Mouse (Mus musculus): Measurements from ENCODE around the gene Hnrnpab. TPM values are rescaled to one million over a fixed set of nuclear protein-coding genes. Genes with fewer than 3 reads are reported as not detected.

Gene Hnrnpab
- total RNA-seq, 2 experiments from 2014 or later: 238 to 239 TPM

- no peak for DNase-seq (ENCODE audit: low spot score in 2 of 2)
Measured at GRCm38 (mm10) chr11:51609266-51609909, 2.7 kb upstream of the Hnrnpab start.

GRCm38 (mm10) chr11:51607096-51607738 is 570 bp upstream of the Hnrnpab start:
- DNase-seq (ENCODE audit: low spot score in 2 of 2): no peak

- DNase-seq (ENCODE audit: low spot score in 2 of 2): peak; percentile 76 to 84
Measured at GRCm38 (mm10) chr11:51605602-51606446, 823 bp downstream of the Hnrnpab start.

- DNase-seq (ENCODE audit: low spot score in 2 of 2): no peak
Measured at GRCm38 (mm10) chr11:51602253-51602652, 4.4 kb downstream of the Hnrnpab start.

- no peak for DNase-seq (ENCODE audit: low spot score in 2 of 2)
Measured at GRCm38 (mm10) chr11:51597553-51597952, 9.1 kb downstream of the Hnrnpab start.

- DNase-seq (ENCODE audit: low spot score in 2 of 2): no peak
Measured at GRCm38 (mm10) chr11:51595459-51596083, 11.1 kb downstream of the Hnrnpab start.

GRCm38 (mm10) chr11:51594715-51595350 is 11.8 kb downstream of the Hnrnpab start:
- no peak for DNase-seq (ENCODE audit: low spot score in 2 of 2)

GRCm38 (mm10) chr11:51593849-51594248 is 12.8 kb downstream of the Hnrnpab start:
- DNase-seq (ENCODE audit: low spot score in 2 of 2): no peak

- DNase-seq (ENCODE audit: low spot score in 2 of 2): no peak
Measured at GRCm38 (mm10) chr11:51593368-51593767, 13.3 kb downstream of the Hnrnpab start.

GRCm38 (mm10) chr11:51591915-51592314 is 14.7 kb downstream of the Hnrnpab start:
- DNase-seq (ENCODE audit: low spot score in 2 of 2): no peak

- no peak for DNase-seq (ENCODE audit: low spot score in 2 of 2)
Measured at GRCm38 (mm10) chr11:51591168-51591567, 15.5 kb downstream of the Hnrnpab start.

- DNase-seq (ENCODE audit: low spot score in 2 of 2): no peak
Measured at GRCm38 (mm10) chr11:51590002-51590401, 16.6 kb downstream of the Hnrnpab start.

GRCm38 (mm10) chr11:51588833-51589232 is 17.8 kb downstream of the Hnrnpab start:
- no peak for DNase-seq (ENCODE audit: low spot score in 2 of 2)

GRCm38 (mm10) chr11:51587059-51587458 is 19.6 kb downstream of the Hnrnpab start:
- DNase-seq (ENCODE audit: low spot score in 2 of 2): no peak

- no peak for DNase-seq (ENCODE audit: low spot score in 2 of 2)
Measured at GRCm38 (mm10) chr11:51586411-51586810, 20.2 kb downstream of the Hnrnpab start.

- DNase-seq (ENCODE audit: low spot score in 2 of 2): no peak
Measured at GRCm38 (mm10) chr11:51585608-51586252, 20.9 kb downstream of the Hnrnpab start.

GRCm38 (mm10) chr11:51584431-51585248 is 22.0 kb downstream of the Hnrnpab start, which contains the start of gene Phykpl:
Gene Phykpl, plus strand, starts transcription at chr11:51584757.
- peak; percentile 92 to 94 for DNase-seq (ENCODE audit: low spot score in 2 of 2)

- DNase-seq (ENCODE audit: low spot score in 2 of 2): no peak
Measured at GRCm38 (mm10) chr11:51584057-51584430, 22.6 kb downstream of the Hnrnpab start.

GRCm38 (mm10) chr11:51582713-51583112 is 23.9 kb downstream of the Hnrnpab start:
- DNase-seq (ENCODE audit: low spot score in 2 of 2): peak; percentile 65 to 70

GRCm38 (mm10) chr11:51579024-51579423 is 27.6 kb downstream of the Hnrnpab start:
- no peak for DNase-seq (ENCODE audit: low spot score in 2 of 2)

Measured in layer of hippocampus, postnatal 10 days (tissue).